Mouse (Mus musculus) heart, adult 9 months (tissue): ENCODE measurements around the gene Cbx7.

Source experiments
- DNase-seq, 2 experiments: peaks; one replicate each; pipeline ENCODE4 v3.0.0; 2022; ENCODE audit warnings: low spot score in 2 of 2

Cbx7 gene

GRCm38 (mm10) chr15:80001601-80002000 lies 30.7 kb upstream of the Cbx7 start:
- no peak for DNase-seq

GRCm38 (mm10) chr15:80000694-80001093 lies 29.8 kb upstream of the Cbx7 start:
- peak; percentile 48 to 84 for DNase-seq

GRCm38 (mm10) chr15:79997988-79998387 lies 27.1 kb upstream of the Cbx7 start:
- DNase-seq, result no peak

- DNase-seq, result no peak
These were observed 25.9 kb upstream of the Cbx7 start for GRCm38 (mm10) chr15:79996781-79997180.

- DNase-seq, result no peak
These were observed 24.6 kb upstream of the Cbx7 start for GRCm38 (mm10) chr15:79995552-79995951.

GRCm38 (mm10) chr15:79994566-79994965 lies 23.6 kb upstream of the Cbx7 start:
- no peak for DNase-seq

GRCm38 (mm10) chr15:79986182-79986581 lies 15.3 kb upstream of the Cbx7 start:
- no peak for DNase-seq

GRCm38 (mm10) chr15:79985471-79985870 lies 14.6 kb upstream of the Cbx7 start:
- no peak for DNase-seq

- no peak for DNase-seq
These were observed 13.2 kb upstream of the Cbx7 start for GRCm38 (mm10) chr15:79984152-79984551.

- no peak for DNase-seq
These were observed 9.8 kb upstream of the Cbx7 start for GRCm38 (mm10) chr15:79980716-79981115.

GRCm38 (mm10) chr15:79972186-79972585 lies 1.3 kb upstream of the Cbx7 start:
- no peak for DNase-seq

- DNase-seq, result no peak
These were observed 428 bp downstream of the Cbx7 start for GRCm38 (mm10) chr15:79970491-79970890.

- no peak for DNase-seq
These were observed 3.6 kb downstream of the Cbx7 start for GRCm38 (mm10) chr15:79967346-79967745.

- no peak for DNase-seq
These were observed 6.5 kb downstream of the Cbx7 start for GRCm38 (mm10) chr15:79964376-79964775.

GRCm38 (mm10) chr15:79962661-79963060 lies 8.3 kb downstream of the Cbx7 start:
- no peak for DNase-seq

GRCm38 (mm10) chr15:79961366-79961921 lies 9.5 kb downstream of the Cbx7 start:
- DNase-seq, result peak in 1 of 2 experiments; percentile 51

- no peak for DNase-seq
These were observed 12.5 kb downstream of the Cbx7 start for GRCm38 (mm10) chr15:79958418-79958817.

- no peak for DNase-seq
These were observed 14.4 kb downstream of the Cbx7 start for GRCm38 (mm10) chr15:79956559-79956958.

- peak; percentile 48 to 76 for DNase-seq
These were observed 17.4 kb downstream of the Cbx7 start for GRCm38 (mm10) chr15:79953470-79953869.

- peak in 1 of 2 experiments; percentile 25 for DNase-seq
These were observed 18.3 kb downstream of the Cbx7 start for GRCm38 (mm10) chr15:79952504-79953231.

GRCm38 (mm10) chr15:79951730-79952503 lies 19.0 kb downstream of the Cbx7 start:
- peak; percentile 49 to 69 for DNase-seq

- peak in 1 of 2 experiments; percentile 11 for DNase-seq
These were observed 19.7 kb downstream of the Cbx7 start for GRCm38 (mm10) chr15:79951226-79951625.
